Mouse (Mus musculus) layer of hippocampus, postnatal 25 days (tissue): ENCODE data around the gene Gbx1. TPM values are rescaled to one million over a fixed set of nuclear protein-coding genes. Genes with fewer than 3 reads are reported as not detected.
A peak's percentile ranks its signal among the peaks of the same experiment; 100 is the strongest.

ENCODE experiments used
- DNase-seq, 2 experiments: peaks; one replicate each; pipeline ENCODE4 v3.0.0; 2022; ENCODE audit warnings: mixed read lengths in 2 of 2, low spot score in 1 of 2; ENCODE audit errors: extremely low spot score in 1 of 2
- total RNA-seq, 2 experiments: library from RNA; stranded (reverse); gene quantifications; 2 replicates each; pipeline ENCODE4 v1.2.3; 2021

Gene Gbx1
- total RNA-seq, 2 experiments from 2014 or later = 0.10 to 0.16 TPM

DNA sequence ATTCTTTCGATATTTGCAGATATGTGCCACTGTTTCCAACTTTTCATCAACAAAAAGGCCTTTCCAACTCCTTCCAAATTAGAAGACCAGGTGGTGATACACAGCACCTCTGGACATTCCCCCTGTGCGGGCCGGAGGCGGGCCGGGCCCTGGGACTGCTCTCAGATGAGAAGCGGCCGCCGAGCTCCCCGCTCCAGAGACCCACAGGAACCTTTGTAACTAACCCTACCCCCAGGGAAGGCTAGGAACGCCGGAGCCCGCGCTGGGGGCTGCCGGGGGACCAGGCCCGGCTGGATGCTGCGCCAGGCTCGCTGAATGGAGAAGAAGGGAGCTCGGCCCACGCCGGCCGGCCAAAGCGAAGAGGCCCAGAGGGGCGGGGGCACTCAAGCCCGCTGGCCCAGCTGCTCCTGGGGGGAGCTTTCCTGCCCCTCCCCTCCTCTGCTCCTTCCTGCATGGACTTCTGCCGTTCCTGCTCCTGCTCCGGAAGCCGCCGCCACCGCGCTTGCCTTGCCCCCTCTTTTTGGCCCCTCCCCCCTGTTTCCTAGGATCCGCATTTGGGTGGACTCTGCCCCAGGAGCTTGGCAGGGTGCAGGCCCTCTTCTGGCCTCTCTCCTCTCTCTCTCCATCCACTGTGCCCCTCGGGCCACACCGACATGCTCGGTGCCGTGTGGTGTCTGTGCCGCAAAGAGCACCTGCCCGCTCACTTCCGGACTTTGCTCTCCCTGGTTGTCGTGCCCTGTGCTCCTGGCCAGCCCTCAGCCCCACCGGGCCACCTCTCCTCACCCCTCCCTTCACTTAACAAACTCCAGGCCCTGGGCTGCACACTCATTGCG lies 44.5 kb downstream of the Gbx1 start:
- no peak for DNase-seq

GRCm38 (mm10) chr5:24481647-24482046 lies 45.4 kb downstream of the Gbx1 start:
- peak; percentile 51 to 77 for DNase-seq

- no peak for DNase-seq
Measured at GRCm38 (mm10) chr5:24477909-24478308, 49.1 kb downstream of the Gbx1 start.

GRCm38 (mm10) chr5:24475476-24476241 lies 51.3 kb downstream of the Gbx1 start:
- no peak for DNase-seq

GRCm38 (mm10) chr5:24474723-24475261 lies 52.2 kb downstream of the Gbx1 start:
- peak; percentile 49 to 60 for DNase-seq

GRCm38 (mm10) chr5:24474025-24474722 lies 52.8 kb downstream of the Gbx1 start:
- no peak for DNase-seq

DNA sequence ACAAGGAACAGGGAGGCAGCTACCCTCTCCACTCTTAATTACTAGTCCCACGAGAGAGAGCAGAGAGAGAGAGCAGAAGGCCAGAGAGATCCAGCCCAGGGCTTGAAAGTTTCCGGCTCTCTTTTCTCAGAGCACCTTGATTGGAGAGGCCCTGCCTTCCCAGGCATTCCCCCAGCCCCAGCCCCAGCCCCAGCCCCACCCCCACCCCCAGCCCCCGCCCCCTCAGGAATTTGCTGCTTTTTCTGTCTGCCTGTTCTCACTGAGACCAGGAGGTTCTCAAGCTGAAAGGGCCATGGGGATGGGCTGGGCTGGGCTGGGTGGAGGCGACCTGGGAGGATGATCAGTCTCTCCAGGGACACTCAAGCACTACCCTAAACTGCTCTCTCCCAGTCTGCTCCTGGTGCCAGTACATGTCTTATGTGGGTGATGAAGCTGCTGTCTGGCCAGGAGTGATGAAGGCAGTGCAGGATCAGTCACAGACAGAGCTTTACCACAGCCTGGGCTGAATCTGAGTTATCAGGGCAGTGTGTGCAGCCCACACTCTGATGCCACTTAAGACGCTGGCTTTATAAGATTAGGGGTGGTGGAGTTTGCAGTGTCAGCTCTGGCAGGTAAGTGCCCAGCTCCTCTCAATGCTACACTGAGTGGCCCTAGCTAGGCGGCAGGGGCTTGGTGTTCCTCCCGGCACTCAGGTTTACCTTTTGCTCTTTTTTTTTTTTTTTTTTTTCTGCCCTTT lies 54.0 kb downstream of the Gbx1 start:
- no peak for DNase-seq

DNA sequence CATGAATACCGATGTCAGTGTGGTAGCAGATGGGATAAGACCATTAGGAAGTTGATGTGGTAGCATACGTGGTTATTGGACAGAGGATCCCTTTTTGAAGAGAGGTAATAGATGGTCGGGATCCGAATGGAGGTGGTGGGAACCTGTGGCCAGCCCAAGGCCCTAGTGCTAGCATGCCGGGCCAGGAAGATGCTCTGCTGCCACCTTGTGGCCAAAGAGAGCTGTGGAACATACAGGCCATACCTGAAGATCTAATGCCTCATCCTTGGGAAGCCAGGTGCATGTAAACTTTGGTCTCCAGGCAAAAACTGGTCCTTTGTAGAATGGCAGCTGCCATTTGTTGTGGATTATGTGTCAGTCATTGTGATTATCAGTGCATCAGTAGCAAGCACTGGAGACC lies 56.4 kb downstream of the Gbx1 start:
- peak in 1 of 2 experiments; percentile 80 for DNase-seq

DNA sequence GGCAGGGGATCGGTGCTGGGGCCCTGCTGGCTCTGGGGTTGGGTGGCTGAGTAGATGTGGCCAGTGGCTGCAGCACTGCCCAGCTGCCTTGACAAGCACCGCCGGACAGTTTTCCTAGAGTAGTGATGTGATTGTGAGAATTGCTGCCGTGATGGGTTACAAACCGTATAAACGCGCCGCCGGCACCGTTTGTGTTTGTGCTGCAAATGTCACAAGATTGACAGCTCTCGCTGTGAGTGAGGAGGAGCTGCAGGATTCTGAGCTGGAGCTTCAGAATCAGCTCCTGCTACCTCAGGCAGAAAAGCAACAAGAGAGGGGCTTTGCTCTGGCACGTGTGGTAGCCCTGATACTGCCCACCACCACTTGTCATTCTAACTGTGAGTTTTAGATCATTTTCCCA lies 60.2 kb downstream of the Gbx1 start:
- no peak for DNase-seq

DNA sequence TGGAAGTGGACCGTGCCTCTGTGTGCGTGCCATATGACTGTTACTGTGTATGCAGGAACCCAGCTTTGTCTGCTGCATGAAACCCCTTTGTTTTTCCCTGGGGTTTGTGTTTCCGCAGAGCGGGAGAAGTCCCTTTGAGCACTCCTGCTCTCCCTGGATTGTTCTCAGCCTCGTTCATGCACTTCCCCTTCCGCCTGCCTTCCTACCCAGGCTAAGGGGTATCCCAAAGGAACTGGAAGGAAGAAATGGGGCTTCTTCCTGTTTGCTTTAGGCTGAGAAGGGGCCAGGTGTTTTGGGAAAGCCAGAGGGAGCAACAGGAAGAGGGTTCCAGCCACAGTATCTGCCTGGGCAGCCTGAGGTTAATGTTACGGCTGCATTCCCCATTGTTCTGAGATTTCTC lies 71.4 kb downstream of the Gbx1 start:
- no peak for DNase-seq

GRCm38 (mm10) chr5:24455076-24455475 lies 71.9 kb downstream of the Gbx1 start:
- no peak for DNase-seq

DNA sequence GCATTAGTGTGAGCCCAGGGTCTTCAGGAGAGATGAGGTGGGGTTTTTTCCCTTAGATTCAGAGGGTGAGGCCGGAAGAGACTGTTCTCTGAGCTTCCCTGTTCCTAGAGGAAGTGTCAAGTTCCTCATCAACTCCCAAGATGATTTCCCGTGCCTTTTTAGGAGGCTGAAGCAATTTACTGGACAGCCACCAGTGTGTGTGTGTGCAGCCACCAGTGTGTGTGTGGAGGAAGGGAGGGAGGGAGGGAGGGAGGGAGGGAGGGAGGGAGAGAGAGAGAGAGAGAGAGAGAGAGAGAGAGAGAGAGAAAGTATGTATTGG lies 73.1 kb downstream of the Gbx1 start:
- DNase-seq = no peak

DNA sequence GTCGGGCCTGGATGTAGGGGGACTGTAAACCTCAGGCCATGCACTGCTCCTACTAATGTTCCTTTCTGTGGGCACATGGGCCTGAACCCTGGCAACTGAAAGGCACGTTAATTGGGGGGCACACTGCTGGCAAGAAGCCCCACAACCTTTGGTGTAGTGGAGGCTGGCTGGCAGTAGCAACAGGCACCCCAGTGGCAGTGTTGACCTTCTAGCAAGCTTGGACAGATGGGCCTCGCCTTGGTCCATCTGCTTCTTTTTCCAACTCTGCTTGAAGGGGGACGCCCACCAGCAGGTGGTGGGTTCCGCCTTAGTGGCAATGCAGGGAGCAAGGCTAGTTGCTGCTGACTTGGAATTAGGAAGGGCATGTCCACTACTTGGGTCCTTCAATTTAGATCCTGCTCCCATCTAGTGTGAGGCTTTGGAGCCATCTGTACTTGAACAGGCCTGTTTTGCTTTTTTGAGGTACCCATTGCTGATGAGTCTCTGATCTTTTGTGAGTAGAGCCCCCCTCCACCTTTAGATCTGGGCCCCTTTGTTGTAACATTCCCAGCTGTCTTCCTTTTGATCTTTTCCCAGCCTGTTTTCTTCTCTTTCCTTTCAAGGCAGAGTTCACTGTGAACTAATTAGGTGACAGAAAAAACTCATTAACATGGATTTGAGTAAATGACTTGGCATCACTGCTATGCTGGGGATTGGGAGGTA lies 73.6 kb downstream of the Gbx1 start:
- DNase-seq = no peak

Other genes starting within 250 kb of the Gbx1 start
- gene Kcnh2, start 175.6 kb downstream of the Gbx1 start, total RNA-seq = 10 to 100 TPM; 20.1 to 21.9 TPM
- 1 to 10 TPM; 6.7 to 8.4 TPM for gene Nos3, start 162.4 kb downstream of the Gbx1 start, total RNA-seq
- 1 to 10 TPM; 2.6 to 3.3 TPM for gene Atg9b, start 135.1 kb downstream of the Gbx1 start, total RNA-seq
- 10 to 100 TPM; 52.3 to 54.1 TPM for gene Abcb8, start 133.5 kb downstream of the Gbx1 start, total RNA-seq
- gene Asic3, start 113.8 kb downstream of the Gbx1 start, total RNA-seq = under 1 TPM in 1 of 2 experiments, not detected in 1; 0.30 TPM
- 100 to 1,000 TPM; 126 to 130 TPM for gene Cdk5, start 103.7 kb downstream of the Gbx1 start, total RNA-seq
- 10 to 100 TPM; 31.7 to 34.4 TPM for gene Slc4a2, start 103.4 kb downstream of the Gbx1 start, total RNA-seq
- 100 to 1,000 TPM; 119 to 121 TPM for gene Fastk, start 81.9 kb downstream of the Gbx1 start, total RNA-seq
- 10 to 100 TPM; 21.2 to 27.2 TPM for gene Tmub1, start 79.3 kb downstream of the Gbx1 start, total RNA-seq
- 100 to 1,000 TPM; 611 to 653 TPM for gene Agap3, start 75.0 kb downstream of the Gbx1 start, total RNA-seq
- gene Asb10, start 13.8 kb upstream of the Gbx1 start, total RNA-seq = under 1 TPM; 0.27 to 0.52 TPM
- not detected for gene 4931409K22Rik, start 29.6 kb upstream of the Gbx1 start, total RNA-seq
- 10 to 100 TPM; 72.6 to 80.0 TPM for gene Abcf2, start 50.3 kb upstream of the Gbx1 start, total RNA-seq
- 10 to 100 TPM; 55.5 to 79.0 TPM for gene Chpf2, start 59.5 kb upstream of the Gbx1 start, total RNA-seq
- gene Smarcd3, start 97.2 kb upstream of the Gbx1 start, total RNA-seq = 10 to 100 TPM; 91.4 to 93.2 TPM
- gene Nub1, start 158.3 kb upstream of the Gbx1 start, total RNA-seq = 10 to 100 TPM; 65.8 to 70.7 TPM
- gene Wdr86, start 203.5 kb upstream of the Gbx1 start, total RNA-seq = 1 to 10 TPM in 1 of 2 experiments, under 1 TPM in 1; 0.79 to 1.3 TPM
- 1 to 10 TPM in 1 of 2 experiments, not detected in 1; 1.4 TPM for gene Crygn, start 230.8 kb upstream of the Gbx1 start, total RNA-seq